Mouse (Mus musculus): ENCODE measurements around the gene Cxcl3. TPM values are rescaled to one million over a fixed set of nuclear protein-coding genes. Genes with fewer than 3 reads are reported as not detected.

Gene Cxcl3
- polyA plus RNA-seq, 1 experiment from 2014 or later = not detected

- no peak for DNase-seq (ENCODE audit: low spot score)
- Histone ChIP-seq H3K9ac (ENCODE audit: low read length) (no peak overlapping the region), H3K9me3 (ENCODE audit: control insufficient read depth, low read length) (no peaks in the 10 kb centered on the region), H3K4me1 (replicated peaks; ENCODE audit: control insufficient read depth, insufficient read depth, low read length) (peaks cover 5% of the 10 kb centered on the region), H3K36me3 (ENCODE audit: control insufficient read depth, insufficient read depth, low read length) (no peaks in the 10 kb centered on the region), H3K4me3 (ENCODE audit: low read depth, low read length) (no peak overlapping the region), H3K27ac (ENCODE audit: low read depth) (no peak overlapping the region), H3K27me3 (replicated peaks; ENCODE audit: control insufficient read depth, insufficient read depth, low read length) (peaks cover 7% of the 10 kb centered on the region), H3K4me2 (ENCODE audit: low read length) (no peak overlapping the region)
- no peak for ATAC-seq (replicated peaks; ENCODE audit: low FRiP score, low TSS enrichment, low read depth)
- WGBS = 73% methylated on average over 12 of the region's 12 CpGs
These were observed 21.8 kb upstream of the Cxcl3 start for GRCm38 (mm10) chr5:90763912-90764665.

- no peaks in the 10 kb centered on the region for H3K9me3 ChIP-seq (ENCODE audit: control insufficient read depth, low read length)
- no peak for ATAC-seq (replicated peaks; ENCODE audit: low FRiP score, low TSS enrichment, low read depth)
- no peak overlapping the region for H3K9ac ChIP-seq (ENCODE audit: low read length)
- no peak overlapping the region for H3K27ac ChIP-seq (ENCODE audit: low read depth)
- no peaks in the 10 kb centered on the region for H3K27me3 ChIP-seq (replicated peaks; ENCODE audit: control insufficient read depth, insufficient read depth, low read length)
- no peak for DNase-seq (ENCODE audit: low spot score)
- 27% methylated on average over 8 of the region's 8 CpGs for WGBS
- H3K36me3 ChIP-seq (ENCODE audit: control insufficient read depth, insufficient read depth, low read length) = no peaks in the 10 kb centered on the region
- H3K4me3 ChIP-seq (ENCODE audit: low read depth, low read length) = no peak overlapping the region
- H3K4me1 ChIP-seq (replicated peaks; ENCODE audit: control insufficient read depth, insufficient read depth, low read length) = no peaks in the 10 kb centered on the region; the same call in 1 of the 2 replicates
- no peak overlapping the region for H3K4me2 ChIP-seq (ENCODE audit: low read length)
These were observed 19.9 kb upstream of the Cxcl3 start for GRCm38 (mm10) chr5:90765821-90766606.

- Histone ChIP-seq H3K4me1 (replicated peaks; ENCODE audit: control insufficient read depth, insufficient read depth, low read length) (no peaks in the 10 kb centered on the region; the same call in none of the 2 replicates), H3K9ac (ENCODE audit: low read length) (no peak within 1 kb of the TSS), H3K36me3 (ENCODE audit: control insufficient read depth, insufficient read depth, low read length) (no peaks in the 10 kb centered on the region), H3K27ac (ENCODE audit: low read depth) (no peak within 1 kb of the TSS), H3K9me3 (ENCODE audit: control insufficient read depth, low read length) (no peaks in the 10 kb centered on the region), H3K4me3 (ENCODE audit: low read depth, low read length) (no peak within 1 kb of the TSS), H3K27me3 (replicated peaks; ENCODE audit: control insufficient read depth, insufficient read depth, low read length) (no peaks in the 10 kb centered on the region), H3K4me2 (ENCODE audit: low read length) (no peak within 1 kb of the TSS)
- DNase-seq (ENCODE audit: low spot score) = no peak
- no peak for ATAC-seq (replicated peaks; ENCODE audit: low FRiP score, low TSS enrichment, low read depth)
- 43% methylated on average over 3 of the region's 3 CpGs for WGBS
These were observed 17.7 kb upstream of the Cxcl3 start, which contains the start of gene Ppbp for GRCm38 (mm10) chr5:90768218-90768617. TSS of gene Ppbp (plus strand) at chr5:90768518.

- Histone ChIP-seq H3K4me1 (replicated peaks; ENCODE audit: control insufficient read depth, insufficient read depth, low read length) (no peaks in the 10 kb centered on the region; the same call in 1 of the 2 replicates), H3K9ac (ENCODE audit: low read length) (no peak overlapping the region), H3K27ac (ENCODE audit: low read depth) (no peak overlapping the region), H3K4me3 (ENCODE audit: low read depth, low read length) (no peak overlapping the region), H3K4me2 (ENCODE audit: low read length) (no peak overlapping the region), H3K36me3 (ENCODE audit: control insufficient read depth, insufficient read depth, low read length) (no peaks in the 10 kb centered on the region), H3K9me3 (ENCODE audit: control insufficient read depth, low read length) (no peaks in the 10 kb centered on the region), H3K27me3 (replicated peaks; ENCODE audit: control insufficient read depth, insufficient read depth, low read length) (no peaks in the 10 kb centered on the region)
- ATAC-seq (replicated peaks; ENCODE audit: low FRiP score, low TSS enrichment, low read depth) = no peak
- DNase-seq (ENCODE audit: low spot score) = no peak
- 79% methylated on average over 3 of the region's 3 CpGs for WGBS
These were observed 14.5 kb upstream of the Cxcl3 start for GRCm38 (mm10) chr5:90771369-90771768.

- 78% methylated on average over 16 of the region's 16 CpGs for WGBS
- ATAC-seq (replicated peaks; ENCODE audit: low FRiP score, low TSS enrichment, low read depth) = no peak
- Histone ChIP-seq H3K4me2 (ENCODE audit: low read length) (no peak within 1 kb of the TSS), H3K4me1 (replicated peaks; ENCODE audit: control insufficient read depth, insufficient read depth, low read length) (no peaks in the 10 kb centered on the region; the same call in 1 of the 2 replicates), H3K36me3 (ENCODE audit: control insufficient read depth, insufficient read depth, low read length) (no peaks in the 10 kb centered on the region), H3K4me3 (ENCODE audit: low read depth, low read length) (no peak within 1 kb of the TSS), H3K9ac (ENCODE audit: low read length) (no peak within 1 kb of the TSS), H3K27me3 (replicated peaks; ENCODE audit: control insufficient read depth, insufficient read depth, low read length) (no peaks in the 10 kb centered on the region), H3K27ac (ENCODE audit: low read depth) (no peak within 1 kb of the TSS), H3K9me3 (ENCODE audit: control insufficient read depth, low read length) (no peaks in the 10 kb centered on the region)
- DNase-seq (ENCODE audit: low spot score) = no peak
These were observed 13.8 kb upstream of the Cxcl3 start, which contains the start of gene Pf4 for GRCm38 (mm10) chr5:90771880-90772653. TSS of gene Pf4 (plus strand) at chr5:90772435.

- no peak for ATAC-seq (replicated peaks; ENCODE audit: low FRiP score, low TSS enrichment, low read depth)
- no peak overlapping the region for H3K4me3 ChIP-seq (ENCODE audit: low read depth, low read length)
- no peaks in the 10 kb centered on the region for H3K27me3 ChIP-seq (replicated peaks; ENCODE audit: control insufficient read depth, insufficient read depth, low read length)
- H3K9me3 ChIP-seq (ENCODE audit: control insufficient read depth, low read length) = no peaks in the 10 kb centered on the region
- H3K4me2 ChIP-seq (ENCODE audit: low read length) = no peak overlapping the region
- H3K36me3 ChIP-seq (ENCODE audit: control insufficient read depth, insufficient read depth, low read length) = no peaks in the 10 kb centered on the region
- WGBS = 83% methylated on average over 5 of the region's 5 CpGs
- H3K27ac ChIP-seq (ENCODE audit: low read depth) = no peak overlapping the region
- H3K4me1 ChIP-seq (replicated peaks; ENCODE audit: control insufficient read depth, insufficient read depth, low read length) = no peaks in the 10 kb centered on the region; the same call in 1 of the 2 replicates
- no peak for DNase-seq (ENCODE audit: low spot score)
- no peak overlapping the region for H3K9ac ChIP-seq (ENCODE audit: low read length)
These were observed 10.3 kb upstream of the Cxcl3 start for GRCm38 (mm10) chr5:90775562-90775961.

GRCm38 (mm10) chr5:90777621-90778020, 8.3 kb upstream of the Cxcl3 start:
- DNase-seq (ENCODE audit: low spot score) (no peak), ATAC-seq (replicated peaks; ENCODE audit: low FRiP score, low TSS enrichment, low read depth) (no peak)
- H3K36me3 ChIP-seq (ENCODE audit: control insufficient read depth, insufficient read depth, low read length) = no peaks in the 10 kb centered on the region
- H3K4me2 ChIP-seq (ENCODE audit: low read length) = no peak overlapping the region
- H3K4me3 ChIP-seq (ENCODE audit: low read depth, low read length) = no peak overlapping the region
- no peaks in the 10 kb centered on the region for H3K4me1 ChIP-seq (replicated peaks; ENCODE audit: control insufficient read depth, insufficient read depth, low read length)
- H3K27me3 ChIP-seq (replicated peaks; ENCODE audit: control insufficient read depth, insufficient read depth, low read length) = no peaks in the 10 kb centered on the region
- WGBS = 84% methylated on average over 10 of the region's 10 CpGs
- H3K9me3 ChIP-seq (ENCODE audit: control insufficient read depth, low read length) = no peaks in the 10 kb centered on the region
- H3K9ac ChIP-seq (ENCODE audit: low read length) = no peak overlapping the region
- no peak overlapping the region for H3K27ac ChIP-seq (ENCODE audit: low read depth)

GRCm38 (mm10) chr5:90778856-90779255, 7.0 kb upstream of the Cxcl3 start:
- H3K27me3 ChIP-seq (replicated peaks; ENCODE audit: control insufficient read depth, insufficient read depth, low read length) = no peaks in the 10 kb centered on the region
- no peaks in the 10 kb centered on the region for H3K9me3 ChIP-seq (ENCODE audit: control insufficient read depth, low read length)
- H3K36me3 ChIP-seq (ENCODE audit: control insufficient read depth, insufficient read depth, low read length) = no peaks in the 10 kb centered on the region
- no peak overlapping the region for H3K4me2 ChIP-seq (ENCODE audit: low read length)
- no peak for DNase-seq (ENCODE audit: low spot score)
- no peak overlapping the region for H3K4me3 ChIP-seq (ENCODE audit: low read depth, low read length)
- H3K9ac ChIP-seq (ENCODE audit: low read length) = no peak overlapping the region
- 76% methylated on average over 6 of the region's 6 CpGs for WGBS
- no peak overlapping the region for H3K27ac ChIP-seq (ENCODE audit: low read depth)
- no peak for ATAC-seq (replicated peaks; ENCODE audit: low FRiP score, low TSS enrichment, low read depth)
- no peaks in the 10 kb centered on the region for H3K4me1 ChIP-seq (replicated peaks; ENCODE audit: control insufficient read depth, insufficient read depth, low read length)

Measured in intestine, embryonic 14.5 days (tissue).